Mouse (Mus musculus): ENCODE measurements at regions not wholly inside any gene's neighbourhood (a gene's known extent, or its start where the extent isn't known, plus 50 kb on each side); places are given as distances from the start of the nearest gene placed in this dataset.
A peak's percentile ranks its signal among the peaks of the same experiment; 100 is the strongest.
"Not testable (repeated sequence)": the region's sequence is repeated elsewhere in the genome, so short reads cannot be mapped to it uniquely, and the experiment has no call there.

DNA sequence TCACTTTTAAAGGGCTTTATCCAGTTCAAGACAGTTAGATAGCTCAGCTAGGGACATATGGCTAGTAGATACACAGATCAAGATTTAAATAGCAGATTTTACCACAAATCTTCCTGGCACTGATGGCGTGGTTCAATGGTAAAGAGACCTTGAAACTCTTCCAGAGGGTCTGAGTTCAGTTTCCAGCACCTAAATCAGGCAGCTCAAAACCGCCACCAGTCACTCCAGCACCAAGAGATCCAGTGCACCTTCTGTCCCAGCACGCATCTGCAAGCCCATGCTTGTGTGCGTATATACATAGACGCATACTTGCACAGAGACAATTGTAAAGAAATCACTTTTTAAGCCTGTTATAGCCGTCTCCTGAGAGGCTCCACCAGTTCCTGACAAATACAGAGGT, 454.0 kb upstream of the Jmjd1c start:
- no peak for DNase-seq (ENCODE audit: low read depth)

DNA sequence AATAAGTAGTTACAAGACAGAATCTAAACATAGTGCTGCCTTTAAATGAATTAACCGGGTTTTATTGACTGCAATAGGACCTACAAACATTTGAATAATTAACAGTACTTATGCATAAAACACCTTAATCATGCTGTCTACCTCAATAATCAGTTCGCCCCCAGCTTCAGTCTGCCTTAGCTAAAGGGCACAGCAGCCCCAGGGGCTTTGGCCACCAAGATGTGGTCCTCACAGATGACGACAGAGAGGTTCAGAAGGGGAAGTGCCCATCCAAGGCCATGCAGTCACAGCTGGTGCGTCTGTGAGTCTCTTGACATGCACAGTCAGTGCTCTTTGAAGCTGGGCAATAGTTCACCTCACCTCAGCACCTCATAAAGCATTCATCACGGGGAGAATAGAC, 452.8 kb upstream of the Jmjd1c start:
- no peak for DNase-seq (ENCODE audit: low read depth)

DNA sequence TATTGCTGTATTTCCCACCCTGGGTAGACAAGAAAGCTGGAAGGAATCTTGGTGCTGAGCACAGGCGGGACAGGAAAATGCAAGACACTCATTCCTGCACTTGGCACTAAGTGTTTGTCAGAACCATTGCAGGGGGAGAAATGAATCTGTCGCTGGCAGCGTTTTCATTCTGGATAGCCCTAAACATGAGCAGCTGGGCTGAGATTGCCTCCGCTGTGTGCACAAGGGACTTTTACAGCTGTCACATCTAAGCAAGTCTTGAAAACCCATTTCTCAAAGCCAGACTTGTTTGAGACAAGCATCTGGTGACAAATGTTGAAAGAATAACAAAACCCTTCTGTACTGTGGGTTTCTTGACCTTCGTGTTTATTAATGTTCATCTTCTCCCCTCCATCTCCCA, 438.4 kb upstream of the Jmjd1c start:
- no peak for DNase-seq (ENCODE audit: low read depth)

DNA sequence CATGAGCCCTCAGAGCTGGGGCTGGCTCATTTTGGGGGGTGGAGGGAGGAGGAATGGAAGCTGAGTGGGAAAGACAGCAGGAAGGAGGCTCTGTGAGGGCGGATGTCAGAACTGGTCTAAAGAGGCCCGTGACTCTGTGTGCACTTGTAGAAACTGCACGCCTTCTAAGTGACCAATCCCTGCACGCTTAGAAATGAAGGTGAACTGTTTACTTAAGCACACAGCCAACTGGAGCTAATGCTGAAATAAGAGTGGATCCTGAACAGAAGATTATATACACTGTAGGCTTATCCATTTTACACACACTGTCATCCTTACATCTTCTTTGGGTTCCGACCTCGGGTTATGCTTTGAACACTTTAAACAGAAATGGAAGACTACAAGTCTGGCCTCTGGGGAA, 412.8 kb upstream of the Jmjd1c start:
- DNase-seq (ENCODE audit: low read depth): no peak

DNA sequence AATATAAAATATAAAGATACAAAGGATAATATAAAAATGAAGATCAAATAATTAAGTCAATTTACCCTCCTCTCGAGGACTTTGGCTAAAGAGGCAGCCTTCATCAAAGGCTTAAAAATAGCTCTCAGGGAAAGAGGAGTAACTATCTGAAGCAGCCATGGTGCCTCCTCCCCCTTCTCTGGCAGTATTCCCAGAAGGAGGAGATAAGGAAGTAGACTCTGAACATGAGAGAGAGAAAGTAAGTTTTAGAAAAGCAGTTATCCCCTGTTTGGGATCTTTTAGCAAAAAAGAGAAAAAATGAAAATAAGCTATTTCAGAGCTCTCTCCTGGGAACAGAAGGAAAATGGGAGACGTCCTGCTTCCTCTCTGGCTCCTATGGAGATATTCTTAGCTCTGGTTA, 406.7 kb upstream of the Jmjd1c start:
- DNase-seq (ENCODE audit: low read depth): not testable (repeated sequence)

DNA sequence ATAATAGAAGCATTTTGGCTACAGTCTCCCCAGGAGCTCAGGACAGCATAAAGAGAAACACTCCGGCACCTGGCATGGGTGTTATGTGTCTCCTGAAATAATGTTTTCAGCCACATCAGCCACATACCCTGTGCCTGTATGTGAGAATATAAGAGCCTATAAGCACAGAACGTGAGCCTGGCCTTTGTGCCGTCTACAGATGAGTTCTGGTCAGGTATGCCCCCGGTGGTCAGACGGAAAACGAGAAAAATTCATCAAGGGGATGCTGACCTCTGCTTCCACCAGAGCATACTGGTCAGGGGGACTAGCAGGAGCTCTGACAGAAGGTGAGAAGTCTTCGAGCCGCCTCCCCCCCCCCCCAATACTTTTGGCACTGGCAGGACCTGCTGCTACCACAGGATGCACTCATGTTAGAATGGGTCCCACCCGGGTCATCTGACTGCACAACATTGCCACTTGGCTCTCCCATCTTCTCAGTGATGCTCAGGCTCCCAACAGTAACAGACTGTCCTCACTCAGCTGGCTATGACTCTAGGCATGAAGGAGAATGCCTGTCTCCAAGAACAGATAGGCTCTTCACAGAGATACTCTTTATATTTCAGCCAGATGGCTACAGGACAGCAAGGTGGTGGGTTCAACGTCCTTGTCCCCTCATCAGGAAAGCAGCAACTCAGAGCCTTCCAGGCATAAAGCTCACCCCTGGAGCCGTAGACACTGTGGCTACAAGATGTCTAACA, 401.2 kb upstream of the Jmjd1c start:
- DNase-seq (ENCODE audit: low read depth): no peak

DNA sequence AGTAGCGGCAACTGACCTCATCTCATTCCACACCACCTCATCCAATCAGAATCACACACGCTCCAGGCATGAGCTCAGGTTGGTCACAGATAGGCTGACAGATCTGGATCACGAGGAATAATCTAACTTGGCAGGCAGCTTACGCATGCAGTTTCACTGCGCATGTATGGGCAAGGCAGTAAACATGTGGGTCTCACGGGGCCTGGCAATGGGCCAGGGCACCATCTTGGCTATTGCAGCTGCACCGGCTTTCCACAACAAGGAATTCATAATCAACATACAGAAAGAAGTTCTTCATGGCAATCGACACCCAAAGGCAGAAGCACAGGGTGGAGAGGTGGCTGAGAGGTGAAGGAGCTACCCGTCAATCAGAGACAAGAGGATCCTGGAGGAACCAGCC, 381.0 kb upstream of the Jmjd1c start:
- not testable (repeated sequence) for DNase-seq (ENCODE audit: low read depth)

DNA sequence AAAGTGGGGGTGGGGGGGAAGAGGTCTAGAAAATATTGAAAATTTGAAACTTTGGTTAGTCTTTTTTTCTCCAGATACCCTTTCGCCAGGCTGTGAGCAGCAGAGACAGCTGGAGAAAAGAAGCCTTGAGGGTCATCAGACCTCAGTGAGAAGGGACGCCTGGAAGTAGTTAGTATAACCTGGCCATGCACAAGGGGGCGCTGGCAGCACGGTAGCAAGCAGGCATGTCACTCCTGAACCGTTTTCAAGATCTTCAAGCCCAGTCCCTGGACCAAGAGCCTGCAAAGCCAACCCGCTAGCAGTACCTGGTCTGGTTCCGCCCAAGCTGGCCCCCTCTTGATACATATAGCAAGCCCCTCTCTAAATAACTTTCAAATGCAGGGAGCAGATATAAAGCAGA, 378.0 kb upstream of the Jmjd1c start:
- no peak for DNase-seq (ENCODE audit: low read depth)

DNA sequence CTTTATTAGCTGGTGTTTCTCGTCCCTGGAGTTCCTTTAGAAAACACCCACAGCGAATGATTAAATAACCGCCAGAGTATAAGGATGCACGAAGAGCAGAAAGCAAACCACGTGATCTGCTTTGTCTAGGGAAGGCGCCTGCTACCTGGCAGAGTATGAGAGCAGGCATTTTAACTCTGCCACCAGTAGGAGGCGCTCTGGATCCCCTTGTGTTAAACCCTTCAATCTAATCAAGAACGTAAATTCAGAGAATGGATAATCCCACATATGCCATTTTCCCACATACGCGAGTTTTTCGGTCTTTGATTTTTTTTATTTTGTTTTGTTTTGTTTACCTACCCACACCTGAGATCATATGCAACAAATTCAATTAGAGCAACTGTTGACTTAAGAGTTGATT, 376.1 kb upstream of the Jmjd1c start:
- DNase-seq (ENCODE audit: low read depth): no peak

DNA sequence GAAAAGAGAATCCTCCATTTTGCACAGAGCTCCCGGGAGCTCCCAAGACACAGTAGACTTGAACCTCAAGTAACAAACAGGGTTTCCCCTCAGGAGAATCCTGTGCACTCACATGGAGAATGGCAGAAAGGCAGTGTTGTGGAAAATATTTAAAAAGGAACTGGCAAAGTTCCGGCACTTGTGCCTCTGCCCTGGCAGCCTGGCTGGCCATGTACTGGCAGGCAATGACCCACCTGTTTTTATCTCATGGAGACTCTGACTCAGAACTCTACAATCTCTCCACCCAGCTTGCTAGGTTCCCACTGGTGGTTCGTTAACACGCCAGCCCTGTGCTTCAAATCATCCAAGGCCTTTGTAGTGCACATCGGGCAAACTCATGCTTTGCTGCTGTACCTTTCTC, 362.3 kb upstream of the Jmjd1c start:
- DNase-seq (ENCODE audit: low read depth): no peak

DNA sequence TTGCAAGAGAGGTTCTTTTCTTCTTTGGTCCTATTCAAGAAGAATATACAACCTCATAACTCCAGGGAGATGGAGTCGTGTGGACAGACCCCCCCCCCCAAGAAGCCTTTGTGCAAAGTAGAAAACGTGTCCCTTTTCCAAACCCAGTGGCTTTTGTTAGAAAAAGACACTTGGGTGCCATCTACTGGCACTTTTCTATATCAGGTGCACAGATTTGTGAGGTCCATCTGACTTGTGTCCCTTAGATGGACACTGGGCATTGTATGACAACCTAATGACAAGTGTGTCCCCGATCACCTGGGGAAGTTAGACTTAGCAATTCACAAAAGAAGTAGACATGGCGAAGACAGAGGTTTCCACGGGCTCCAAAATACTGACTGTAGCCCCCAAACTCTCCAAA, 361.1 kb upstream of the Jmjd1c start:
- no peak for DNase-seq (ENCODE audit: low read depth)

DNA sequence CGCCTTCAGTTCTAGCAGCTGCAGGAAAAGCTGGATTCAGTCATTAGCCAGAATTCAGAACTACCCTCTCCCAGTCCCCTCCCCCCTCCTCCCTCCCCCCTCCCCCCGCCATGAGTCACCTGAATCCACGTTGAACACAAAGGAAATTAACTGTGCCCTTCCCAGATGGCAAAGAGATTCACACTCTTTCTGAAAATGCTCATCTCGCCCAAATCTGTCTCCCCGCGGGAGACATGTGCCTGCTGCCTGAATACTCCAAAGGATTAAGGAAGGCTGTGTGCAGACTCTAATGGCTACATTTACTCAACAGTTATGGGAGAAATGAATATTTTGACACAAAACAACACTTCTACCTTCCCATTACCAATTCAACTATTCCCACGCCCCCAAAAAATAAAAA, 356.9 kb upstream of the Jmjd1c start:
- DNase-seq (ENCODE audit: low read depth): no peak

DNA sequence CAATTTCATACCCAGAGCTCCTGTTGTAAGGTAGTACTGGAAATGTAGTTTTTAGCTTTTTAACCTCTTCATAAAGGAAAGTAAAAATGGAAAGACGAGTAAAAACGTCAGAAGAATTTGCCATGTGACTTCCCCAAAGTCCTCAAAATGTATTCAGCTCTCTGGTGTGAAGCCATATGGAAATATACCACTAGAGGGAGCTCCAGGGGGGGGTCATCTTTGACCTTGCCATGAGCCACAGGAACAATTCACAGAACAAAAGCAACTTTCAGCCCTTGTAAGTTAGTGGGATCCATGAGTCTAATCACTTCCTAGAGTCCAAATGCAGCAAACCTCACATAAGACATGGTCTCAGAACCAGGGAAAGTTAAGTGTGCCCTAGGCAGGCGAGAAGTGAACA, 354.1 kb upstream of the Jmjd1c start:
- DNase-seq (ENCODE audit: low read depth): peak; percentile 6

DNA sequence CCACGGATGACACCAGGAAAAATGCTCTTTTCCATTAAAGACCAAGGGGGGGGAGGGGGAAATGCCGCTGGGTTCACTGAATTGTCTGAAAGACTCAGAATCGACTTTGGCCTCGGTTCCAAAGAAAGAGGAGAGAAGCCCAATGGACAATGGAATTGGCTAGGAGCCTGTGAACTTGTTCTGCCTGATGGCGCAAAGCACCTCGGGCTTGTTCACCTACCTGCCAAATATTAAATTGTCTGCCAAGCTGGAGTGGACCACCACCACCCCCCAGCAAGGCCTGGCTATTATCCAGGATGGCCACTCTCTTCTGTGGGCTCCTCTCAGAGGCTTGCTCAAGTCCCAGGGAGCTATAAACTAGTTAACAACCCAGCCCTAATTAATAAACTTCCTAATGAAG, 352.7 kb upstream of the Jmjd1c start:
- no peak for DNase-seq (ENCODE audit: low read depth)

DNA sequence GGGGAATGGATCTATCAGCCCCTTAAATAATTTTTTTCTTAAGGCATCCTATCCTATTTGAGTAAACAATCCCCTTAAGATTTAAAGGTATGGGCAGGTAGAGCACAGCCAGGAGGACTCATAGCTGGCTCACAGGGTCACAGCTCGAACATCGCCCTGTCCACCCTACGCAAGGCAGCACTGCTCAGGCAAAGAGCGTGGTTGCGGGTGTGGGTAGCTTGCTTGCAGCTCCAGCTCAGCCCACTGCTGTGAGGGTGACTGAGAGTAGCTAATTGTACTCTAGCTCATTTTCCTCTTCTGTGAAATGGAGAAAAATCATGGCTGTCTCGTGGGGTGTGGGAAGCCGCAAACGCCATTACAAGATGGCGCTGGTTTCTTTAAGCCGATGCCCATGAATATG, 350.1 kb upstream of the Jmjd1c start:
- DNase-seq (ENCODE audit: low read depth): no peak

DNA sequence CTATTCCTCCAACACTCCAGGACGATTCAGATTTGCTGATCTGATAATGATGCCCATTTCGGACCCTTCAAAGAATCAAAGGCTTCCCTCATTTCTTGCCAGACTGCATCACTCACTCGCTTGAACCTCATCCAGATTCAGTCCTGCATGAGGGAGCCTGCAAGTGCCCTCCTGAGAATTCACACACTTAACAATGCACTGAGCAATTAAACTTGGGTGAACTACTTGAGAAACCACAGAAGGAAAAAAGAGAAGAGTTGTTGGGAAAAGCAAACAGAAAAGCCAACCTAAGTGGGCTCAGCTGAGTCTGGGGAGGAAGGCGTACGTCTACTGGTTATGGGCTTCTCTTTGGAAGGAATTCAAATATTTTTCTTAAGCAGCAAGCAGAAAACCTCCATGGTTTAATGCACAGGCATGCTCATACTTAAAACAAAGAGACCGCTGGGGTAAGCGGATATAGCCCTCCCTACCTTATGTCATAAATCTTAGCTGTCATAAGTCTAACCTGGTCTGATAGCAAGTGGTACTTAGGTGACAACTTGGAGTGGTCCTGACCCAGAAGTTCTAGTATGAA, 343.6 kb upstream of the Jmjd1c start:
- DNase-seq (ENCODE audit: low read depth): no peak

DNA sequence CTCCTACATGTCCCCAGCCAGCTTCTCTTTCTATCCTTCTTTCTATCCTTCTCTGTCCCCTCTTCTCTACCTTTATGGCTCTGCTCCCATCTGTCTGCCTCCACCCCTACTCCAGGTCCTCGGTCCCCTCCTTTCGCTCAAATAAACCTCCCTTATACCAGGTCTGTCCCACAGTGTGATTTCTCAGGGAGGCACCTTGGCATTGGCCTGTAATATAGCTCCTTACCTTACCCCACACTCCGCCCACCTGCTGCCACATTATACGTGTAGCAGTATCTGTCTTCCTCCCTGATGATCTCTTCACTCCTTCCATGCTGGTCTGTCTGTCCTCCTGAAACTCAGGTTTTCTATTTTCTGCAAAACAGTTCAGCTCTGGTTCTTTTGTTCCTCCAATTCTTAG, 339.1 kb upstream of the Jmjd1c start:
- DNase-seq (ENCODE audit: low read depth): no peak

DNA sequence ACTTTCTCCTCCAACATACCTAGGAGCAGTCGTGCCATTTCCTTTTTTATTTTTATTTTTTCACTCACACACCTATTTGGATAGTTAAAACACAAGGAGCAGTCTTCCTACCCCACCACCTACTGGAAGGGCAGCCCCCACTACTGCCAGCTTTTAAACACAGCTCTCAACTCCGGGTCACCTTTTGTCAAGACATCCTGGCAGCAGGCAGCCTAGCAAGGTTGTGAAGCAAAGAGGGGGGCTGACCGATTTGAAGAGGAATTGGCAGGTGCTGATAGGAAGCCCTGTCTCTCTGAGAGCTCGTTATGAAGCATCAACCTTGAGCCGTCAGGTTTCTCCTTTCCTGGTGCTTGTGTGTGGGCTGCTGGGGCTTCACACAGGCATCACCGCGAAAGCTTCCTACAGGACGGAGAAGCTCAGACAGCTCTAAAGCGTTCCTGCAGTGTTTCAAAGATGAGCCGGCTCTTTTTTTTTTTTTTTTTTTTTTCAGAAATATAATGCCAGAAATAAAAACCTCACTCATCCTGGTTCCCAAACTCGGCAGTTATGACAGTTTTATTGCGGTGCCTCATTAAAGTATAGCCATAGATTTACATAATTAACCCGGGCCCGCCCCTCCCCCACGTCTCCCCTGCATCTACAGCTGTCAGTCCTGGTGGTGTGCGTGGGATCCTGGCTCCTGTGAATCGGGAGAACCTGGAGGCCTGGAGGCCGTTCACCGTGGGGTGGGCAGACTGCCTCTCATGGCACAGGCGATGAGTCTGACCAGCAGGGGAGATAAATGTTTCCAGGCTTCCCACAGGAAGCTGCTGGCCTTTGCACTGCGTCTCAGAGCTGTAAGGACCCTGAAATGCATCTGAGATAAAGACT, 325.5 kb upstream of the Jmjd1c start:
- DNase-seq (ENCODE audit: low read depth): no peak

DNA sequence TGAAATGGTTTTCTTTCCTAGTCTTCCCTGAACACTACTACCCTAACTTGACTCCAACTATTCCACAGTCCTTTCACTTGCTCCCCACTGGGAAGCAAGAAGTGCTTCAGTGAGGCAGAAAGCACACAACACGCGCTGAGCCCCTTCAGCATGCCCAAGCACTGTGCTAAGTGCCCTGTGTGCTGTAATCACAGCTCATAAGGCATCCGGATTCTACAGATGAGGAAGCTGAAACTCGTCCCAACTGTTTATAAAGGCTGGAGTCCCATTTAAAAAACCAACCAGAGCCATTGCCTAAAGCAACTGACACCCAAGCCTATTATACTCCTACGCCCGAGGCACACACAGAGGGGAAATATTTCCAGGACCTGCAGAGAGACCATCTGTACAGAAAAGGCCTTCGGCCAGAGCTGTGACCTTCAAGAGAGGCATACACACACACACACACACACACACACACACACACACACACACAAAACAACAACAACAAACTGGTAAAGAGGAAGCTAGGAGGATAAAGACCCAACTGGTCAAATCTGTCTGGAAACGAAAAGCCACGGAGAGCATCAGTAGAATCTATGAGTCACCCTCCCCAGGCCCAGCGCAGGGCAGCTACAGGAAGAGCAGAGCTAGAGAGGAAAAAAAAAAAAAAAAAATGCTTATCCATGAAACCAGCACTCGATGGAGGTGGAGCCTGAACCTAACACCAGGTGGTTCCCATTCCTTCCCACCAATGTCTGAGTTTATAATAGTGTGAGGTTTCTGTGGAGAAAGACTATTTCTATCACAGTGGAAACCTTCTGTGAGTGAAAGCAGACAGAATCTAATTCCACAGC, 315.4 kb upstream of the Jmjd1c start:
- no peak for DNase-seq (ENCODE audit: low read depth)

DNA sequence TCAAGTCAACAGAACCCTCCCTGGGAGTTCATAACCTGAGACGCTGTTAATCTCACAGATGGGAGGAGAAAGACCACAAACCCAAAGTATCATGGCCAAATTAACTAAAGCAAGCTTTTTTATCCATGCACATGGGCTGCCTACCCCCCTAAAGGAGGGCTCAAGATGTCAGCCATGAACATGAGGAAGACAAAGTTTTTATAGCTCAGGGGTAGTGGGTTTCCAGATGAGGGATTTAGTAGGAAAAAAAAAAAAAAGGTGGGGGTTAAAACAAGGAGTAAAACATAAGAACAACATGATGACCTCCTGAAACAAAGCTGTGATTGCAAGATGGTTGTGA, 314.8 kb upstream of the Jmjd1c start:
- DNase-seq (ENCODE audit: low read depth): no peak

DNA sequence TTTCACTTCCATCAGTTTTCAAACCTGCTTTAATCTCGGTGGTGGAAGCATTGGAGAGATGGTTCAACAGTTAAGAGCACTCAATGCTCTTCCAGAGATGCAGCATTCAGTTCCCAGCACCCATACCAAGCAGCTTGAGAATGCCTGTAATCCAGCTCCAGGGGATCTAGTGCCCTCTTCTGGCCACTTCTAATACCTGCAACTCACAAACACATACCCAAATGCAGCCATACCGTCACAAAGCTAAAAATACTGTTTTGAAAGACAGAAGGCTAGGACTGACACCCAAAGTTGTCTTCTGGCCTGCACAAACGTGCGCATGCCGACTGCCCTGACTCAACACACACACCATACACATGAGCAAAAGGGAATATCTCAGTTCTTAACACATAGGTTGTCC, 313.9 kb upstream of the Jmjd1c start:
- DNase-seq (ENCODE audit: low read depth): no peak

DNA sequence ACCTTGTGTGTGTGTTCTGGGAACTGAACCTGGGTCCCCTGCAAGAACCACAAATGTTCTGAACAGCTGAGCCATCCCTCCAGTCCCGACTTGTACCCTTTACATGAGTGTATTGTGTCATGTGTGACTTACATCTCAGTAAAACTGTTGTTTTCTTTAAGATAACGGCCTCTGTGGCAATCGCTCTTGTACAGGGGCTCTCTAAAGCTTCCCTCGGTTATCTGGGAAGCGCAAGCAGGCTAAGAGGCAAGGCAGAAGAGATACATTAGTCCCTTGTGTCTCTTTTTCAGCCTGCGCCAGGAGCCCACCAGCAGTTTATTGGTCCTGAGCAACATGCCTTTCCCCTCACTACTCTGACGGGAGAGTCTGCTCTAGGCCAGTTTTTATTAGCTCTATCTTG, 308.1 kb upstream of the Jmjd1c start:
- no peak for DNase-seq (ENCODE audit: low read depth)

DNA sequence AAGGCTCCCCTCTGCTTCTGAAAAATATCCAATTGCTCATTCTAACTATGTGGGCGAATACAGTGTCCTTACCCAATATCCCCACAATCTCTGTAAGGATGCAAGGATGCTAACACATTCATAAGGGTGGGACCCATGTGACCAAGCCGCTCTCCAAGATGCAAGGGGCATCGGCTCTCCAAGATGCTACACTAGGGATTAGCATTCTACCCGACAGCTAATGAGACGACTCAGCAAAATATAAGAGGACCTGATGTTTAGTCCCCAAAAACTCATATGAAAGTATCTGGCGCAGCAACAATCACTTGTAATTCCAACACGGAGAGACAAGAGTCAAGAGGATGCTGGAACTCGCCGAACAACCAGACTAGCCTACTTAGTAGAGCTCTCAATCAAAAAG, 299.6 kb upstream of the Jmjd1c start:
- DNase-seq (ENCODE audit: low read depth): no peak
